Mouse (Mus musculus) hindlimb bud, embryonic 11.5 days (tissue): ENCODE measurements around the gene Tex29.

ENCODE experiments used
- DNase-seq: peaks from one replicate; pipeline ENCODE4 v3.0.0-alpha.2; 2012; ENCODE audit warnings: low read depth, low spot score; ENCODE audit errors: extremely low spot score

Tex29 gene

GRCm38 (mm10) chr8:11840174-11840573, at the start of gene Tex29:
Gene Tex29 (plus strand): TSS chr8:11840474.
- no peak for DNase-seq

- no peak for DNase-seq
These were observed 45.3 kb upstream of the Tex29 start for GRCm38 (mm10) chr8:11794956-11795355.

- no peak for DNase-seq
These were observed 43.1 kb upstream of the Tex29 start for GRCm38 (mm10) chr8:11797128-11797527.

GRCm38 (mm10) chr8:11797729-11798479, 42.4 kb upstream of the Tex29 start:
- no peak for DNase-seq

GRCm38 (mm10) chr8:11798480-11798867, 41.8 kb upstream of the Tex29 start:
- DNase-seq: no peak

GRCm38 (mm10) chr8:11799098-11799497, 41.2 kb upstream of the Tex29 start:
- DNase-seq: no peak

GRCm38 (mm10) chr8:11800481-11800880, 39.8 kb upstream of the Tex29 start:
- DNase-seq: no peak

GRCm38 (mm10) chr8:11801571-11801970, 38.7 kb upstream of the Tex29 start:
- DNase-seq: no peak

GRCm38 (mm10) chr8:11804914-11805313, 35.4 kb upstream of the Tex29 start:
- DNase-seq: no peak

- DNase-seq: no peak
These were observed 34.0 kb upstream of the Tex29 start for GRCm38 (mm10) chr8:11806252-11806651.

- no peak for DNase-seq
These were observed 32.9 kb upstream of the Tex29 start for GRCm38 (mm10) chr8:11807361-11807760.

GRCm38 (mm10) chr8:11808047-11808446, 32.2 kb upstream of the Tex29 start:
- DNase-seq: no peak

- DNase-seq: no peak
These were observed 29.8 kb upstream of the Tex29 start for GRCm38 (mm10) chr8:11810426-11810825.

- no peak for DNase-seq
These were observed 26.5 kb upstream of the Tex29 start for GRCm38 (mm10) chr8:11813801-11814200.

- no peak for DNase-seq
These were observed 25.1 kb upstream of the Tex29 start for GRCm38 (mm10) chr8:11815206-11815605.

GRCm38 (mm10) chr8:11820136-11820535, 20.1 kb upstream of the Tex29 start:
- DNase-seq: no peak

- DNase-seq: no peak
These were observed 19.7 kb upstream of the Tex29 start for GRCm38 (mm10) chr8:11820568-11820967.

- no peak for DNase-seq
These were observed 18.6 kb upstream of the Tex29 start for GRCm38 (mm10) chr8:11821451-11822206.

- no peak for DNase-seq
These were observed 17.7 kb upstream of the Tex29 start for GRCm38 (mm10) chr8:11822550-11823060.

GRCm38 (mm10) chr8:11825756-11826155, 14.5 kb upstream of the Tex29 start:
- DNase-seq: no peak

- DNase-seq: no peak
These were observed 13.0 kb upstream of the Tex29 start for GRCm38 (mm10) chr8:11827312-11827711.
